Mouse (Mus musculus) heart, embryonic 16.5 days (tissue): ENCODE measurements around the gene Atrn. TPM values are rescaled to one million over a fixed set of nuclear protein-coding genes. Genes with fewer than 3 reads are reported as not detected.

Source experiments
- ATAC-seq: fragments of 200-750 bp; cut with Nextera tagmentation; replicated peaks from 2 replicates; pipeline ENCODE4 v1.8.0; 2017; ENCODE audit warnings: moderate number of reproducible peaks; ENCODE audit not compliant: insufficient read depth, low FRiP score; ENCODE audit errors: extremely low read depth
- H3K27ac ChIP-seq: fragments of 300-500 bp; sonication (generic); 2 replicates; pipeline ENCODE4 v1.5.1; 2014; ENCODE audit warnings: mild to moderate bottlenecking, low read length, control low read depth, moderate library complexity
- H3K27me3 ChIP-seq: fragments of 300-500 bp; sonication (generic); 2 replicates; pipeline ENCODE4 v1.6.1; 2014; ENCODE audit warnings: low read length, mixed read lengths; ENCODE audit not compliant: control insufficient read depth, insufficient read depth
- H3K36me3 ChIP-seq: fragments of 300-500 bp; sonication (generic); 2 replicates; pipeline ENCODE4 v1.6.1; 2014; ENCODE audit not compliant: control insufficient read depth, insufficient read depth
- H3K4me1 ChIP-seq: fragments of 300-500 bp; sonication (generic); 2 replicates; pipeline ENCODE4 v1.6.1; 2014; ENCODE audit warnings: low read length, mixed read lengths; ENCODE audit not compliant: control insufficient read depth, insufficient read depth
- H3K4me2 ChIP-seq: fragments of 300-500 bp; sonication (generic); 2 replicates; pipeline ENCODE4 v1.6.1; 2014; ENCODE audit warnings: low read depth, mild to moderate bottlenecking, control low read depth, low read length
- H3K4me3 ChIP-seq: fragments of 300-500 bp; sonication (generic); 2 replicates; pipeline ENCODE4 v1.5.1; 2014; ENCODE audit warnings: mild to moderate bottlenecking, control low read depth, low read length
- H3K9ac ChIP-seq: fragments of 300-500 bp; sonication (generic); 2 replicates; pipeline ENCODE4 v1.6.1; 2014; ENCODE audit warnings: low read length, control low read depth
- H3K9me3 ChIP-seq: fragments of 300-500 bp; sonication (generic); replicated peaks from 2 replicates; pipeline ENCODE4 v1.6.1; 2016; ENCODE audit warnings: low read length; ENCODE audit not compliant: control insufficient read depth
- WGBS: fragments of 180-500 bp; shearing (Covaris S2); extraction: QIAGEN DNeasy Blood & Tissue Kit; methylation state at CpG from one replicate; pipeline ENCODE4 v1.1.7; 2014; 5-methylcytosine and 5-hydroxymethylcytosine counted together
- polyA plus RNA-seq: library from polyadenylated mRNA; unstranded; fragments of >200 nt; fragmentation: Nextera tagmentation; extraction: Ambion mirVana; gene quantifications from 2 replicates; pipeline ENCODE4 v1.2.1, GENCODE M21; 2015

Gene Atrn
- polyA plus RNA-seq, 1 experiment from 2014 or later, result 3.6 TPM

DNA sequence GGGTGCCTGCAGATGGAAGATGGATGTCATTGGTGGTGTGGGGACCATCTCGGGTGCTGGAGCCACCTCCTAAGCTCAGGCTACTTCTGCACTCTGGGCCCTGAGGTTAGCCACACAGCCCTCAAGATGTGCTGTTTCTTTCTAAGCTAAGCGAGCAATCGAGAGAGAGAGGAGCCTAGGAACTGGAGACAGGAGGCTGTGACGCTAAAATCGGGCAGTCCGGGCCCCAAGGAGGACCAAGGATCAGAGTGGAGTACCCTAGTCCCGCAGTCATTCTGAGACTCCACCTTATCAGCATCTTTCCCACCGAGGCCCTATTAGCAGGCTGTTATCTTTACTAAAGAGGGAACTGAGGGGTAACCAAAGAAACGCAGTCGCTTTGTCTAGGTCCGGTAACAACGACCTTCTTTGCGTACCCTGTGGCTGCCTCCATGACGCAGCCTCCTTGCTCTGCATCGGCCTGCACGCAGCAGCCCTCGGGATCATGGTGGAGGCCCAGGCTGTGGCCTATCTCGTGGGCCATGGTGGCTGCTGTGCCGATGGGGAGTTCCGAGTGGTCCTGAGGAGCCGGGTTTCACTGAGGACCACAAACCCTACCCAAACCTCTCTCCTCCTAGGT is 148.5 kb downstream of the Atrn start:
- Histone ChIP-seq H3K27ac (no peak overlapping the region), H3K4me2 (peak overlapping the region; percentile 54), H3K36me3 (no peaks in the 10 kb centered on the region), H3K9me3 (no peaks in the 10 kb centered on the region), H3K4me1 (peaks cover 27% of the 10 kb centered on the region), H3K9ac (0 out of 2 replicates have a peak overlapping the region, but pooled peaks have one; percentile 10), H3K4me3 (peak overlapping the region; percentile 36), H3K27me3 (peaks cover 38% of the 10 kb centered on the region)
- 4% methylated on average over 21 of the region's 21 CpGs for WGBS
- ATAC-seq, result no peak

DNA sequence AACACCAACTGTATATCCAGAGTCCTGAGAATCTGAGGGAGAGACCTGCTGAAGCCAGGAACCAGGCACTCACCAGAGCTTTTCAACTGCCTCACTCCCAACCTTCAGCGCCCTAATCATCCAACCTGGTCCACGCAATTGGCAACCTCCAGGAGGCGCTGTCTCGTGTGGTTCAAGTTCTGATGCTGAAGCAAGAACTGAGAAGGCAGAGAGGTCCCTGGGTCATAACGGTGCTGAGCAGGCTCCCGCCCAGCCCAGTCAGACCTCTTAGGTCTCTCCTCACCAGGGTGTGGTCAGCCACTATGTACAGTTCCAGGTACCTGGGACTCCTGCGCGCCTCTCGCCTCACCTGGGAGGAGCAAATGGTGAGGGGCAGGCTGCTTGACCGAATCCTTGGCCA is 149.3 kb downstream of the Atrn start:
- H3K36me3 ChIP-seq, result no peaks in the 10 kb centered on the region
- peaks cover 38% of the 10 kb centered on the region for H3K27me3 ChIP-seq
- peaks cover 35% of the 10 kb centered on the region for H3K4me1 ChIP-seq
- peak overlapping the region; percentile 33; the same call in 1 of the 2 replicates for H3K4me2 ChIP-seq
- no peak overlapping the region for H3K27ac ChIP-seq
- ATAC-seq, result no peak
- no peak overlapping the region for H3K9ac ChIP-seq
- no peaks in the 10 kb centered on the region for H3K9me3 ChIP-seq
- 4% methylated on average over 10 of the region's 10 CpGs for WGBS
- H3K4me3 ChIP-seq, result no peak overlapping the region

GRCm38 (mm10) chr2:131056191-131056590 is 149.9 kb downstream of the Atrn start:
- no peak overlapping the region for H3K9ac ChIP-seq
- peak overlapping the region; percentile 33 for H3K4me2 ChIP-seq
- H3K4me3 ChIP-seq, result no peak overlapping the region
- peaks cover 38% of the 10 kb centered on the region for H3K27me3 ChIP-seq
- WGBS, result 3% methylated on average over 10 of the region's 10 CpGs
- H3K36me3 ChIP-seq, result no peaks in the 10 kb centered on the region
- no peak overlapping the region for H3K27ac ChIP-seq
- H3K4me1 ChIP-seq, result peaks cover 40% of the 10 kb centered on the region
- ATAC-seq, result no peak
- H3K9me3 ChIP-seq, result no peaks in the 10 kb centered on the region

GRCm38 (mm10) chr2:131058672-131059071 is 152.4 kb downstream of the Atrn start:
- Histone ChIP-seq H3K27me3 (peaks cover 27% of the 10 kb centered on the region), H3K9me3 (no peaks in the 10 kb centered on the region), H3K36me3 (no peaks in the 10 kb centered on the region), H3K4me1 (peaks cover 46% of the 10 kb centered on the region), H3K4me2 (no peak overlapping the region), H3K27ac (no peak overlapping the region), H3K4me3 (no peak overlapping the region), H3K9ac (no peak overlapping the region)
- no peak for ATAC-seq
- WGBS, result 88% methylated on average over 8 of the region's 8 CpGs

DNA sequence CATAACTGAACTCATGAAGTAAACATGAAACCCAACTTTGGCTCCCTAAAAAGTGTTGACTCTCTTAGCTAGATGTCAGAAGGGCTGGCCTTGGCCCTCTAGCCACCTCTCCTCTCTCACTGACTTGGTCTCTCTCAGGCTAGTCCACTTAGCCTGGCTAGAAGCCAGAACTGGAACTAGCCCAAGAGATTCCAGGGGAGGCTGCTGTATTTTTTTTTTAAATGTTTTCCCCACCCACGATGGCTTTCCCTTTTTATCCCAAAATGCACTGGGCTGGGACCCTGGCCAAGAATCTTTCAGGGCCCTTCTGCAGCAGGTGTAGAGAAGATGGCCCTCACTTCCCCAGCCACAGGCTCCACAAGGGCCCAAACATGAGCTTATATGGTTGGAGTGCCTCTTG is 153.1 kb downstream of the Atrn start:
- peak overlapping the region; percentile 76 for H3K27ac ChIP-seq
- H3K4me2 ChIP-seq, result no peak overlapping the region; the same call in 1 of the 2 replicates
- peaks cover 24% of the 10 kb centered on the region for H3K27me3 ChIP-seq
- no peak overlapping the region for H3K4me3 ChIP-seq
- 0 out of 2 replicates have a peak overlapping the region, but pooled peaks have one; percentile 23 for H3K9ac ChIP-seq
- H3K4me1 ChIP-seq, result peaks cover 43% of the 10 kb centered on the region
- no peaks in the 10 kb centered on the region for H3K9me3 ChIP-seq
- H3K36me3 ChIP-seq, result no peaks in the 10 kb centered on the region
- 13% methylated on average over 1 of the region's 1 CpGs for WGBS
- no peak for ATAC-seq

DNA sequence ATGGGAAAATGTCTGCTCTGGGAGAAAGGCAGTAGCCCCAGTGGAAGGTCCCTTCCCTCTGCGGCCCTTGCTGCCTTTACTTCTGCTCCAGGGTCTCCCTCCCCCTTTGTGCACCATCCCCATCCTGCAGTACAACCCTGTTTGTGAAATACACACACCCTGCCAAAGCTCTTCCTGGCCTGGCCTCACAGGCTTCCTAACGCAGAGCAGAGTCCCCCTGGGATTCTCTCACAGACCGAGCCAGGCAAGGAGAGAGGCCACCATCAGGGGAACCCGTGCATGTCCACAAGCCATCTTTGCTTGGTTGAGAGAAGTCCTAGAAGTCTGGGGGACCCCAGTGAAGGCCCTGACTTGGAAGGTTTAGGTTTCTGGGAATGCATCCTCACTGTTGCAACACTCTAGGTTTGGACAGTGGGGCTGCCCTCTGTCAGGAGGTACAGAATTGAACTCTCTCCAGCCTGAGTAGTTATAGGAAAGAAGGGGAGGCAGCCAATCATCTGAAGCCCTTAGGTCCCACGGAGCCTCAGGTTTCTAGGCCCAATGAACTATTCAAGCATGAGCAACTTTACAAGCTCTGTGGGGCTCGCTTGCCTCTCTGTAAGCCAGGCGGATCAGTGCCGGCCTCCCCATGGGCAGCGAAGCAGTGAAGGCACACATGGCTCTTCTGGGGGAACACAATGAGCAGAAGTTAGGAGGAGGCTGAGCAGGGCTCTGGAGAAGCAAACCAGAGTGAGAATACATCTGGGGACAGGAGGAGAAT is 153.7 kb downstream of the Atrn start:
- H3K4me1 ChIP-seq, result peaks cover 38% of the 10 kb centered on the region

DNA sequence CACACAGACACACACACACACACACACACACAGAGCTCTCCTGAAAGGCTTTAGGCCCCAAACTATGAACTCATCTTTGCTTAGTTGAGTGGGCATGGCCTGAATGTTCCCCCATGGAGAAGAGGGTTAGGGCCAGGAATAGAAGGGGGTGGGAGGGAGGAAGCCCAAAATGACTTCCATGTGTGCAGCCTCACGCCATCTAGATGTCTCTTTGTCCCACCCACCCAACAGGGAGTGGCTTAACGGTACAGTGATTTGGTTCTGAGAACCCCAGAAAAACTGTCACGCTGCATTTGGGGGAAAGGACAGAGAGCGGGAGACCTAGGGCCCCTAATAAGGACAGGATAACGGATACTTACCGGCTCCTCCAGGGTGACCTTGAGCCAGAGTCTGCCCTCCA is 154.5 kb downstream of the Atrn start:
- no peak for ATAC-seq
- H3K4me3 ChIP-seq, result no peak overlapping the region
- 60% methylated on average over 6 of the region's 6 CpGs for WGBS
- no peak overlapping the region; the same call in 1 of the 2 replicates for H3K4me2 ChIP-seq
- peaks cover 16% of the 10 kb centered on the region for H3K27me3 ChIP-seq
- H3K27ac ChIP-seq, result peak overlapping the region; percentile 47; the same call in 1 of the 2 replicates
- H3K9me3 ChIP-seq, result no peaks in the 10 kb centered on the region
- peaks cover 34% of the 10 kb centered on the region for H3K4me1 ChIP-seq
- no peaks in the 10 kb centered on the region for H3K36me3 ChIP-seq
- H3K9ac ChIP-seq, result no peak overlapping the region

More for the DNA sequence above, 153.7 kb downstream of the Atrn start:
- 0 out of 2 replicates have a peak overlapping the region, but pooled peaks have one; percentile 23 for H3K9ac ChIP-seq
- ATAC-seq, result no peak
- H3K4me3 ChIP-seq, result no peak overlapping the region
- H3K4me2 ChIP-seq, result no peak overlapping the region; the same call in 1 of the 2 replicates
- no peaks in the 10 kb centered on the region for H3K9me3 ChIP-seq
- H3K27ac ChIP-seq, result peak overlapping the region; percentile 76
- H3K36me3 ChIP-seq, result no peaks in the 10 kb centered on the region
- WGBS, result 63% methylated on average over 9 of the region's 9 CpGs
- peaks cover 21% of the 10 kb centered on the region for H3K27me3 ChIP-seq

DNA sequence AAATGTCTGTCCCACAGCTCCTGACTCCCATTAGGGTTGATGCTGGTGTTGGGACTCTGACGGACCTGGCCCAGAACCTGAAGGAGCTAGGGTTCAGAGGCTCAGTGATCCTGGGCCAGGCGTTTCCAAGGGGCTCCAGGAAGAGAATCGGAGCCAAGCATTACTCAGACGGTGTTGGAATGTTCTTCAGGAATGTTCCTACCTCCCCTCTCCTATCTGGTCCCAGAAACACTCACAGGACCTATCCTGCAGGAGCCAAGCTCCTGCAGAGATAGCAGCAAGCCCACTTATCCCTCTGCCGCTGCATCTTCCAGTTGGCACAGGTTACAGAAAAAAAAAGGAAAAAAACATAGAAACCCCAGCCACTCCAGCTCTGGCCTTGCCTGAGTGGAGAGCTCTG is 155.3 kb downstream of the Atrn start:
- Histone ChIP-seq H3K4me3 (no peak overlapping the region), H3K36me3 (no peaks in the 10 kb centered on the region), H3K9ac (no peak overlapping the region), H3K4me2 (peak overlapping the region; percentile 7), H3K9me3 (no peaks in the 10 kb centered on the region), H3K27ac (peak overlapping the region; percentile 47; the same call in 1 of the 2 replicates), H3K4me1 (peaks cover 31% of the 10 kb centered on the region), H3K27me3 (peaks cover 13% of the 10 kb centered on the region; the same call in 1 of the 2 replicates)
- ATAC-seq, result peak; percentile 50
- WGBS, result 20% methylated on average over 5 of the region's 5 CpGs

DNA sequence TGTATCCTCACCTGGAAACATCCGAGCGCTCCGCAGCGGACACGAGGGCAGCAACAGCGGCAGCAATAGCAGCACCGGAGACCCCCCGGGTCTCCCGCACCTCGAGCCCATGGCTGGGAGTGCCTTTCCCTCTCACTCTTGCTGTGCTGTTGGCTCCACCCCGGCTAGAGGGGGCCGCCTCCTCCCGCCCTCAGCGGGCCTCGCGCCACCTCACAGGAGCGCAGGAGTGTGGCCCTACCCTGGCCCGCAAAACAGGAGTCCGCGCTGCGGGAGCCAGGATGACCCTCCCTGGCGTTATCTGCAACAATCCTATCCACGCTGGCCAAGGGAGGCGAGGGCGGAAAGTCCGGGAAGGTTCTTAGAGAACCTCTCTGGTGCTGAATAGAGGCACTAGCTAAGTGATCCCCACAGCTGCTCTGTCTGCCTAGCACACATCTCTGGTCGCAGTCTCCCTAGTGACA is 157.1 kb downstream of the Atrn start, which contains the start of gene Adam33:
TSS of gene Adam33 (minus strand) at position 411 of the 461 bp plus-strand sequence.
- Histone ChIP-seq H3K9me3 (no peaks in the 10 kb centered on the region), H3K27ac (no peak within 1 kb of the TSS), H3K9ac (peak within 1 kb of the TSS; percentile 57), H3K4me3 (peak within 1 kb of the TSS; percentile 26), H3K4me1 (peaks cover 31% of the 10 kb centered on the region), H3K27me3 (peaks cover 13% of the 10 kb centered on the region; the same call in 1 of the 2 replicates), H3K4me2 (peak within 1 kb of the TSS; percentile 54), H3K36me3 (no peaks in the 10 kb centered on the region)
- ATAC-seq, result no peak; the same call in 1 of the 2 replicates
- 3% methylated on average over 23 of the region's 27 CpGs for WGBS
